Mouse (Mus musculus): ENCODE results near the gene AC129217.1. TPM values are rescaled to one million over a fixed set of nuclear protein-coding genes. Genes with fewer than 3 reads are reported as not detected.
"Not testable (repeated sequence)": the region's sequence is repeated elsewhere in the genome, so short reads cannot be mapped to it uniquely, and the experiment has no call there.

Gene AC129217.1
- polyA plus RNA-seq, 1 experiment from 2014 or later, result not detected

DNA sequence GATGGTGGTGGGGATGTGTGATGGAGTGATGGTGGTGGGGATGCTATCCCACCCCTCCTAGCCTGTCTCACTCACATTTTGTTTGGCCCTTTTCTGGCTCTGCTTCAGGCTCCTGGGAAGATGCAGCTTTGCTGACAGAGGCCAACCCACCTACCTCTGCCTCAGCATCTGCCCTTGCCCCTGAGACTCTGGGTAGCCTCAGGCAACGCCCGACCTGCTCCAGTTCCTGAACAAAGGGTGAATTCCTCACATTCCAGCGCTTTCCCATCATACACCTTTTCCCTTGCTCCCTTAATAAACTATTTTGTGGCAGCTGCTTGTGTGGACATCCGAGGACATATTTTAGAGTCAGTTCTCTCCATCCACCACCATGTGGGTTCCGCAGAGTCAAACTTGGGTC, 18.8 kb downstream of the AC129217.1 start:
- Histone ChIP-seq H3K27ac (ENCODE audit: low read depth, low read length) (no peak overlapping the region), H3K9me3 (ENCODE audit: control insufficient read depth, low read length) (no peaks in the 10 kb centered on the region), H3K36me3 (ENCODE audit: control insufficient read depth, insufficient read depth, low read length) (0 out of 2 replicates have a peak, but pooled peaks cover 9% of the 10 kb centered on the region), H3K4me2 (replicated peaks; ENCODE audit: low read depth, low read length) (no peak overlapping the region), H3K4me3 (ENCODE audit: low read depth, low read length) (no peak overlapping the region), H3K4me1 (replicated peaks; ENCODE audit: control insufficient read depth, insufficient read depth, low read length) (no peaks in the 10 kb centered on the region; the same call in 1 of the 2 replicates), H3K27me3 (ENCODE audit: control insufficient read depth, insufficient read depth, low read length) (no peaks in the 10 kb centered on the region), H3K9ac (ENCODE audit: low read depth, low read length) (no peak overlapping the region)
- ATAC-seq (ENCODE audit: low FRiP score), result no peak
- 68% methylated on average over 5 of the region's 5 CpGs for WGBS
- DNase-seq (ENCODE audit: low spot score), result no peak

DNA sequence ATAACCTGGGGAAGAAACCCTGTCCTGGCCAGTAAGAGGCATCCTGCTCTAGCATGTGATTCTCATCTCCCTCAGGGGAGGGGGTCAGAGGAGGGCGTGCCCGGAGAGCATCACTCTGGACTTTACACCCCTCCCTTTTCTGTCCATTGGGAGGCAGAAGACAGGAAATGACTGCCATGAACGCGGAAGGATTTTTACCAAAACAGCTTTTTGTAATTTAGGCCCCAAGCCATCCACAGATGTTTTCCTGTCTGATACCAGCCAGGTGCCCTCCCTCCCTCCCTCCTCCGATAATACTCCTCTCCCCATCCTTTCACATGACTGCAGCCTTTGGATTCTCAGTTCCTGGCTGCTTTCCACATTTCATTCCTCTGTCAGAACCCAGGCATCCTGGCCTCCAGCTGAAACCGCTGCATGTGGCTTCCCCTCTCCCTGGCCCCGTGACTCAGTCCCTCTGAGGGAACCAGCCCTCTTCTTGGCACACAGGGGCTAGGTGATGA, 20.9 kb downstream of the AC129217.1 start, which contains the start of gene Lrrn4cl:
Lrrn4cl (plus strand) TSS at position 367 of the 500 bp plus-strand sequence.
- no peaks in the 10 kb centered on the region for H3K9me3 ChIP-seq (ENCODE audit: control insufficient read depth, low read length)
- ATAC-seq (ENCODE audit: low FRiP score), result no peak
- no peak within 1 kb of the TSS for H3K9ac ChIP-seq (ENCODE audit: low read depth, low read length)
- no peak within 1 kb of the TSS for H3K27ac ChIP-seq (ENCODE audit: low read depth, low read length)
- 0 out of 2 replicates have a peak, but pooled peaks cover 9% of the 10 kb centered on the region for H3K36me3 ChIP-seq (ENCODE audit: control insufficient read depth, insufficient read depth, low read length)
- peak; percentile 37 for DNase-seq (ENCODE audit: low spot score)
- H3K27me3 ChIP-seq (ENCODE audit: control insufficient read depth, insufficient read depth, low read length), result no peaks in the 10 kb centered on the region
- no peaks in the 10 kb centered on the region; the same call in 1 of the 2 replicates for H3K4me1 ChIP-seq (replicated peaks; ENCODE audit: control insufficient read depth, insufficient read depth, low read length)
- no peak within 1 kb of the TSS for H3K4me2 ChIP-seq (replicated peaks; ENCODE audit: low read depth, low read length)
- WGBS, result 24% methylated on average over 7 of the region's 7 CpGs
- H3K4me3 ChIP-seq (ENCODE audit: low read depth, low read length), result no peak within 1 kb of the TSS

DNA sequence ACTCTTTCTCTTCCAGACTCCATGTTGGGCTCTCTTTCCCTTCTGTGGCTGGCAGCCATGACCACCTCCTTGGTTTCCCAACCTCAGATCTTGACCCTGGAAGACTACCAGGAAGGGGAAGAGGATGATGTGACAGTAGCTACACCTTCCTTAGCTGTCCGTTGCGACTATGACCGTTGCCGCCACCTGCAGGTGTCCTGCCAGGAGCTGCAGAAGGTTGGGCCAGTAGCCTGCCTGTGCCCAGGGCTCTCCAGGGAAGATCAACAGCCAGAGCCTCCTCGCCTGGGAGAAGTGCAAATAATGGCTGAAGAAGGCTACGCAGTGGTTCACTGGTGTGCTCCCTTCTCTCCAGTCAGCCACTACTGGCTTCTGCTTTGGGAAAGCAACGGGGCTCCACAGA, 22.1 kb downstream of the AC129217.1 start:
- H3K4me3 ChIP-seq (ENCODE audit: low read depth, low read length), result no peak overlapping the region
- no peak overlapping the region for H3K27ac ChIP-seq (ENCODE audit: low read depth, low read length)
- H3K27me3 ChIP-seq (ENCODE audit: control insufficient read depth, insufficient read depth, low read length), result no peaks in the 10 kb centered on the region
- H3K9me3 ChIP-seq (ENCODE audit: control insufficient read depth, low read length), result no peaks in the 10 kb centered on the region
- H3K36me3 ChIP-seq (ENCODE audit: control insufficient read depth, insufficient read depth, low read length), result 0 out of 2 replicates have a peak, but pooled peaks cover 5% of the 10 kb centered on the region
- H3K4me1 ChIP-seq (replicated peaks; ENCODE audit: control insufficient read depth, insufficient read depth, low read length), result no peaks in the 10 kb centered on the region; the same call in 1 of the 2 replicates
- no peak overlapping the region for H3K9ac ChIP-seq (ENCODE audit: low read depth, low read length)
- DNase-seq (ENCODE audit: low spot score) (no peak), ATAC-seq (ENCODE audit: low FRiP score) (no peak)
- WGBS, result 55% methylated on average over 7 of the region's 7 CpGs
- H3K4me2 ChIP-seq (replicated peaks; ENCODE audit: low read depth, low read length), result no peak overlapping the region

DNA sequence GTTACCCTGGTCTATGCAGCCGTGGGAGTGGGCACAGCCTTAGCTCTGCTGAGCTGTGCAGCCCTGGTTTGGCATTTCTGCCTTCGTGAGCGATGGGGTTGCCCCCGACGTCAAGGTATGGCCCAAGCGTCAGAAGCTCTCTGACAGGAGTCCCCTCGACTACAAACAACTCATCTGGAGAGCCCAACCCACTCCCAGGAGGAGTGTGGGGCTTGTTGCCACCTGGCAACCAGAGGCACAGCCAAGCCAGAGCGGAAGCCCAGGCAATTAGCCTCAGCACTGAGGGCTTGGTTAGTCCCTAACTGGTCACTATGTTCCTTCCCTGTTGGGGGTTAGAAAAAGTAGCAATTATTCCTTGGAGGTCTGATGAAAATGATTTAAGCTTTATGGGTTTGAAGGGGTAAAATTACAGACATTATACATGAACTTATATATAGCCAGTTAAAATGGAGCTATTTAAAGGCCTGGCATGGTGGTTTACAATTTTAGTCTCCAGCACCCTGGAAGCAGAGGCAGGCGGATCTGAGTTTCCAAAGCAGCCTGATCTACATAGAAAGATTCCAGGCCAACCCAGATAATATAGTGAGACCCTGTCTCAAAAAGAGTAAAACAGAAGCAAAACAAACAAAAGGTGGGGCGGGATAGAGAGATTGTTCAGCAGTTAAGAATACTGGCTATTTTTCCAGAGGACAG, 22.8 kb downstream of the AC129217.1 start:
- ATAC-seq (ENCODE audit: low FRiP score) (no peak), DNase-seq (ENCODE audit: low spot score) (no peak)
- WGBS, result 60% methylated on average over 10 of the region's 10 CpGs
- Histone ChIP-seq H3K4me3 (ENCODE audit: low read depth, low read length) (no peak overlapping the region), H3K27me3 (ENCODE audit: control insufficient read depth, insufficient read depth, low read length) (no peaks in the 10 kb centered on the region), H3K27ac (ENCODE audit: low read depth, low read length) (no peak overlapping the region), H3K4me1 (replicated peaks; ENCODE audit: control insufficient read depth, insufficient read depth, low read length) (no peaks in the 10 kb centered on the region; the same call in 1 of the 2 replicates), H3K9ac (ENCODE audit: low read depth, low read length) (no peak overlapping the region), H3K36me3 (ENCODE audit: control insufficient read depth, insufficient read depth, low read length) (0 out of 2 replicates have a peak, but pooled peaks cover 1% of the 10 kb centered on the region), H3K4me2 (replicated peaks; ENCODE audit: low read depth, low read length) (no peak overlapping the region), H3K9me3 (ENCODE audit: control insufficient read depth, low read length) (no peaks in the 10 kb centered on the region)

DNA sequence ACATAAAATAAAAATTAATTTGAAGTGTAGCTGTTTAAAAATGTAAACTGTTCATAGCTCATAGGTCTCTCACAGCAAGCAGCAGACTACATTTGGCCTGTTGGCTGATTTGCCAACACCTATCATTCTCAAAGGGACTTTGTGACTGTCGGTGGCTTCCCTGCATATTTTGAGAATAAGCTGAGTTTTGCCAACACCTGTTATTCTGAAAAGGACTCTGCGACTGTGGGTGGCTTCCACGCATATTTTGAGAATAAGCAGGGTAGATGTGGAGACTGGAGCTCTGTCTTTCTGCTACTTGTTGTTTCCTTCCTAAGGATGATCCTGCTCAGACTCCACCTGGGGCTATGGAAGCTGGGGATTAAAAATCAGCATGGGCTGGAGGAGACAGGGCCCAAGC, 23.5 kb downstream of the AC129217.1 start:
- H3K27me3 ChIP-seq (ENCODE audit: control insufficient read depth, insufficient read depth, low read length), result no peaks in the 10 kb centered on the region
- no peak overlapping the region for H3K27ac ChIP-seq (ENCODE audit: low read depth, low read length)
- WGBS, result 82% methylated on average over 3 of the region's 3 CpGs
- H3K4me2 ChIP-seq (replicated peaks; ENCODE audit: low read depth, low read length), result no peak overlapping the region
- no peaks in the 10 kb centered on the region; the same call in 1 of the 2 replicates for H3K4me1 ChIP-seq (replicated peaks; ENCODE audit: control insufficient read depth, insufficient read depth, low read length)
- no peaks in the 10 kb centered on the region for H3K9me3 ChIP-seq (ENCODE audit: control insufficient read depth, low read length)
- DNase-seq (ENCODE audit: low spot score) (no peak), ATAC-seq (ENCODE audit: low FRiP score) (no peak)
- no peaks in the 10 kb centered on the region for H3K36me3 ChIP-seq (ENCODE audit: control insufficient read depth, insufficient read depth, low read length)
- H3K9ac ChIP-seq (ENCODE audit: low read depth, low read length), result no peak overlapping the region
- H3K4me3 ChIP-seq (ENCODE audit: low read depth, low read length), result no peak overlapping the region

DNA sequence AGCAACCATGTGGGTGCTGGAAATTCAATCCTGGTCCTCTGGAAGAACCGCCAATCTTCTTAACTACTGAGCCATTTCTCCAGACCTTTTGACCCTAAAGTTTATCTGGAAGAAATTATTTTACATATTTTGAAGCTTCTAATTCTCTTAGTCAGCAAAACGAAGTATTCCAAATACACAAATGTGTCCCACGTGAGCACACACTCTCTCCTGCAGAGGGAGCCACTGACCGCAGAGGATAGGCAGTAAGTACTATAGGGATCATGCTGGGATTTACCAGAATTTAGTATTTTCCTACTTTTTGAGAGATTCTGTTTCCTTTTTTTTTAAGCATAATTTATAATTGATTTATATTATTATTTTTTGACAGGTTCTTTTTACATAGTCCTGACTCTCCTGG, 28.1 kb downstream of the AC129217.1 start:
- Histone ChIP-seq H3K9ac (ENCODE audit: low read depth, low read length) (no peak overlapping the region), H3K27me3 (ENCODE audit: control insufficient read depth, insufficient read depth, low read length) (no peaks in the 10 kb centered on the region), H3K4me1 (replicated peaks; ENCODE audit: control insufficient read depth, insufficient read depth, low read length) (no peaks in the 10 kb centered on the region), H3K36me3 (ENCODE audit: control insufficient read depth, insufficient read depth, low read length) (no peaks in the 10 kb centered on the region), H3K4me2 (replicated peaks; ENCODE audit: low read depth, low read length) (no peak overlapping the region), H3K27ac (ENCODE audit: low read depth, low read length) (no peak overlapping the region), H3K9me3 (ENCODE audit: control insufficient read depth, low read length) (no peaks in the 10 kb centered on the region), H3K4me3 (ENCODE audit: low read depth, low read length) (no peak overlapping the region)
- no peak for ATAC-seq (ENCODE audit: low FRiP score)
- WGBS, result 43% methylated on average over 4 of the region's 4 CpGs
- peak; percentile 56 for DNase-seq (ENCODE audit: low spot score)

DNA sequence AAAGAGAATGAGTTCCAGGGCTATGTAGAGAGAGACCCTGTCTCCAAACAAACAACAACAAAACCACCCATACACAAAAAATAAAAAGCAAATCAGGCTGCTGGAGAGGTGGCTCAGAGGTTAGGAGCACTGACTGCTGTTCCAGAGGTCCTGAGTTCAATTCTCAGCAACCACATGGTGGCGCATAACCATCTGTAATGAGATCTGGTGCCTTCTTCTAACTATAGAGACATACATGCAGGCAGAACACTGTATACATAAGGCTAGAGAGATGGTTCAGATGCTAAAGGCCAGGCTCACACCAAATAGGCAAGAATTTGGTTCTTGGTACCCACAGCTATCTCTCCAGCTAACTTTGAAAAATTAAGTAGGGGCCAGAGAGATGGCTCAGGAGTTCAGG, 29.4 kb downstream of the AC129217.1 start:
- H3K27me3 ChIP-seq (ENCODE audit: control insufficient read depth, insufficient read depth, low read length), result no peaks in the 10 kb centered on the region
- no peak overlapping the region for H3K4me3 ChIP-seq (ENCODE audit: low read depth, low read length)
- H3K9ac ChIP-seq (ENCODE audit: low read depth, low read length), result no peak overlapping the region
- 17% methylated on average over 1 of the region's 1 CpGs for WGBS
- H3K9me3 ChIP-seq (ENCODE audit: control insufficient read depth, low read length), result no peaks in the 10 kb centered on the region
- no peak for ATAC-seq (ENCODE audit: low FRiP score)
- H3K27ac ChIP-seq (ENCODE audit: low read depth, low read length), result no peak overlapping the region
- peak; percentile 30 for DNase-seq (ENCODE audit: low spot score)
- H3K4me2 ChIP-seq (replicated peaks; ENCODE audit: low read depth, low read length), result no peak overlapping the region
- H3K36me3 ChIP-seq (ENCODE audit: control insufficient read depth, insufficient read depth, low read length), result no peaks in the 10 kb centered on the region
- H3K4me1 ChIP-seq (replicated peaks; ENCODE audit: control insufficient read depth, insufficient read depth, low read length), result no peaks in the 10 kb centered on the region

DNA sequence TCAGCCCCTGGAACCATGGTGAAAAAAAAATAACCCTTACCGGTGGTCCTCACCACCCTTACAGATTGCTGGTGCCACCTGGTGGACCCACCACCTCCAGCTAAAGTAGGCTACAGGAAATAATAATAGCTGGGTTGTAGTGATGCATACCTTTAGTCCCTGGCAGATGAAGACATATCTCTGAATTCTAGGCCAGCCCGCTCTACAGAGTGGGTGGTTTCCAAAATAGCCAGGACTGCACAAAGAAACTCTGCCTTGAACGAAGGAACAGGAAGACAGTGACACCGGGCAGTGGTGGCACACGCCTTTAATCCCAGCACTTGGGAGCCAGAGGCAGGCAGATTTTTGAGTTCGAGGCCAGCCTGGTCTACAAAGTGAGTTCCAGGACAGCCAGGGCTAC, 34.7 kb downstream of the AC129217.1 start:
- H3K9ac ChIP-seq (ENCODE audit: low read depth, low read length), result no peak overlapping the region
- H3K27me3 ChIP-seq (ENCODE audit: control insufficient read depth, insufficient read depth, low read length), result no peaks in the 10 kb centered on the region
- no peak overlapping the region for H3K27ac ChIP-seq (ENCODE audit: low read depth, low read length)
- no peak for DNase-seq (ENCODE audit: low spot score)
- H3K4me2 ChIP-seq (replicated peaks; ENCODE audit: low read depth, low read length), result no peak overlapping the region
- no peaks in the 10 kb centered on the region for H3K36me3 ChIP-seq (ENCODE audit: control insufficient read depth, insufficient read depth, low read length)
- 84% methylated on average over 6 of the region's 6 CpGs for WGBS
- H3K4me3 ChIP-seq (ENCODE audit: low read depth, low read length), result no peak overlapping the region
- ATAC-seq (ENCODE audit: low FRiP score), result no peak
- H3K4me1 ChIP-seq (replicated peaks; ENCODE audit: control insufficient read depth, insufficient read depth, low read length), result no peaks in the 10 kb centered on the region
- no peaks in the 10 kb centered on the region for H3K9me3 ChIP-seq (ENCODE audit: control insufficient read depth, low read length)

DNA sequence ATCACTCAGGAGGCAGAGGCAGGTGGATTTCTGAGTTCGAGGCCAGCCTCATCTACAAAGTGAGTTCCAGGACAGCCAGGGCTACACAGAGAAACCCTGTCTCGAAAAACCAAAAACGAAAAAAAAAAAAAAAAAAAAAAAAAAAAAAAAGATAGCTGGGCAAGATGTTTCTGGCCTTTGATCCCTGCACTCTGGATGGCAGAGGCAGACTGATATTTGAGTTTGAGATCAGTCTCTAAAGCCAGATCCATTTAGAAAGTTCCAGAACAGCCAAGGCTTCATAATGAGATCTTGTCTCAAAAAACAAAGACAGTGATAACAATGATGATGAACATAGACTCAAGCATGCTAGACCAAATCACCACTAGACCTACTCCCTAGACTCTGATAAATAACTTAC, 40.8 kb downstream of the AC129217.1 start:
- not testable (repeated sequence) for H3K4me1 ChIP-seq (replicated peaks; ENCODE audit: control insufficient read depth, insufficient read depth, low read length); H3K27me3 ChIP-seq (ENCODE audit: control insufficient read depth, insufficient read depth, low read length); H3K27ac ChIP-seq (ENCODE audit: low read depth, low read length); DNase-seq (ENCODE audit: low spot score); H3K36me3 ChIP-seq (ENCODE audit: control insufficient read depth, insufficient read depth, low read length); H3K9ac ChIP-seq (ENCODE audit: low read depth, low read length); H3K9me3 ChIP-seq (ENCODE audit: control insufficient read depth, low read length); ATAC-seq (ENCODE audit: low FRiP score); H3K4me2 ChIP-seq (replicated peaks; ENCODE audit: low read depth, low read length)
- peak overlapping the region; percentile 55; the same call in 1 of the 2 replicates for H3K4me3 ChIP-seq (ENCODE audit: low read depth, low read length)
- WGBS, result 83% methylated on average over 3 of the region's 3 CpGs

Measured in hindbrain, embryonic 11.5 days (tissue).